Mouse (Mus musculus) liver (tissue): ENCODE data around the gene Ddah1.
"Not testable (repeated sequence)": the region's sequence is repeated elsewhere in the genome, so short reads cannot be mapped to it uniquely, and the experiment has no call there.

Source experiments
- DNase-seq: peaks from one replicate; pipeline ENCODE4 v3.0.0-alpha.2; 2020; ENCODE audit warnings: mixed read lengths

The Ddah1 gene

GRCm38 (mm10) chr3:145872680-145873079 is 114.2 kb downstream of the Ddah1 start:
- DNase-seq: no peak

GRCm38 (mm10) chr3:145873271-145873670 is 114.8 kb downstream of the Ddah1 start:
- no peak for DNase-seq

GRCm38 (mm10) chr3:145874126-145874525 is 115.7 kb downstream of the Ddah1 start:
- DNase-seq: no peak

- DNase-seq: no peak
Measured at GRCm38 (mm10) chr3:145876120-145876519, 117.6 kb downstream of the Ddah1 start.

GRCm38 (mm10) chr3:145878867-145879266 is 120.4 kb downstream of the Ddah1 start:
- not testable (repeated sequence) for DNase-seq

GRCm38 (mm10) chr3:145880335-145880734 is 121.9 kb downstream of the Ddah1 start:
- no peak for DNase-seq

GRCm38 (mm10) chr3:145882076-145882874 is 123.8 kb downstream of the Ddah1 start:
- DNase-seq: no peak

- no peak for DNase-seq
Measured at GRCm38 (mm10) chr3:145883233-145883632, 124.8 kb downstream of the Ddah1 start.

- no peak for DNase-seq
Measured at GRCm38 (mm10) chr3:145885376-145885775, 126.9 kb downstream of the Ddah1 start.

- no peak for DNase-seq
Measured at GRCm38 (mm10) chr3:145885851-145886464, 127.5 kb downstream of the Ddah1 start.

- no peak for DNase-seq
Measured at GRCm38 (mm10) chr3:145887430-145887971, 129.0 kb downstream of the Ddah1 start.

GRCm38 (mm10) chr3:145890346-145891132 is 132.1 kb downstream of the Ddah1 start:
- DNase-seq: no peak

GRCm38 (mm10) chr3:145892451-145892850 is 134.0 kb downstream of the Ddah1 start:
- DNase-seq: no peak

GRCm38 (mm10) chr3:145894131-145894530 is 135.7 kb downstream of the Ddah1 start:
- DNase-seq: no peak

- no peak for DNase-seq
Measured at GRCm38 (mm10) chr3:145897749-145898148, 139.3 kb downstream of the Ddah1 start.

- DNase-seq: no peak
Measured at GRCm38 (mm10) chr3:145899832-145900231, 141.4 kb downstream of the Ddah1 start.

- DNase-seq: no peak
Measured at GRCm38 (mm10) chr3:145903530-145903929, 145.1 kb downstream of the Ddah1 start.

- DNase-seq: peak; percentile 71
Measured at GRCm38 (mm10) chr3:145904850-145905776, 146.6 kb downstream of the Ddah1 start.

GRCm38 (mm10) chr3:145906582-145906981 is 148.1 kb downstream of the Ddah1 start:
- DNase-seq: no peak

- no peak for DNase-seq
Measured at GRCm38 (mm10) chr3:145912512-145912911, 154.0 kb downstream of the Ddah1 start.

GRCm38 (mm10) chr3:145913263-145913662 is 154.8 kb downstream of the Ddah1 start:
- DNase-seq: no peak

- DNase-seq: not testable (repeated sequence)
Measured at GRCm38 (mm10) chr3:145913942-145914341, 155.5 kb downstream of the Ddah1 start.
